Mouse (Mus musculus) MEL (cell line): ENCODE data around the gene D630039A03Rik.

ENCODE experiments used
- CHD2 ChIP-seq: IDR thresholded peaks from 2 replicates; pipeline ENCODE4 v1.6.1; 2011; ENCODE audit warnings: low read length, improper control_type of control experiment
- CTCF ChIP-seq, 3 experiments: IDR thresholded peaks in 2 of 3; conservative IDR thresholded peaks in 1 of 3; 2 replicates each; pipeline ENCODE4 v1.5.1; 2011 to 2012; ENCODE audit warnings: low read length in 3 of 3, low read depth in 2 of 3, mild to moderate bottlenecking in 2 of 3, improper control_type of control experiment in 1 of 3, inconsistent platforms in 1 of 3, mixed read lengths in 1 of 3, moderate library complexity in 1 of 3; ENCODE audit not compliant: control insufficient read depth in 1 of 3, insufficient read depth in 1 of 3, poor library complexity in 1 of 3, severe bottlenecking in 1 of 3
- E2F4 ChIP-seq: IDR thresholded peaks from 2 replicates; pipeline ENCODE4 v1.6.1; 2011; ENCODE audit warnings: low read depth, low read length, improper control_type of control experiment, borderline replicate concordance
- GATA1 ChIP-seq: IDR thresholded peaks from 2 replicates; pipeline ENCODE4 v1.6.1; 2011; ENCODE audit warnings: low read depth, low read length, improper control_type of control experiment
- MAX ChIP-seq: IDR thresholded peaks from 2 replicates; pipeline ENCODE4 v1.6.1; 2011; ENCODE audit warnings: low read length, improper control_type of control experiment
- MXI1 ChIP-seq: IDR thresholded peaks from 2 replicates; pipeline ENCODE4 v1.6.1; 2011; ENCODE audit warnings: mild to moderate bottlenecking, low read depth, low read length, improper control_type of control experiment
- POLR2A ChIP-seq, 2 experiments: IDR thresholded peaks; 2 replicates each; pipeline ENCODE4 v1.6.1; 2011 to 2012; ENCODE audit warnings: low read length in 2 of 2, mild to moderate bottlenecking in 2 of 2, control low read depth in 1 of 2, improper control_type of control experiment in 1 of 2, low read depth in 1 of 2, moderate library complexity in 1 of 2; ENCODE audit not compliant: control insufficient read depth in 1 of 2, insufficient read depth in 1 of 2, poor library complexity in 1 of 2
- RAD21 ChIP-seq: IDR thresholded peaks from 2 replicates; pipeline ENCODE4 v1.6.1; 2011; ENCODE audit warnings: mild to moderate bottlenecking, low read depth, low read length, improper control_type of control experiment
- SIN3A ChIP-seq: IDR thresholded peaks from 2 replicates; pipeline ENCODE4 v1.6.1; 2012; ENCODE audit warnings: low read length, improper control_type of control experiment, inconsistent platforms
- ZC3H11A ChIP-seq: IDR thresholded peaks from 2 replicates; pipeline ENCODE4 v1.6.1; 2012; ENCODE audit warnings: low read depth, mild to moderate bottlenecking, inconsistent platforms, low read length, improper control_type of control experiment

GRCm38 (mm10) chr4:57861856-57862255 is 54.2 kb downstream of the D630039A03Rik start:
- TF ChIP-seq GATA1 (no peak), MAX (no peak), MXI1 (no peak), CHD2 (no peak), CTCF (IDR thresholded peaks at IDR 0.05 in 2 of 3, conservative IDR thresholded peaks at IDR 0.05 in 1 of 3; ENCODE audit: control insufficient read depth in 1 of 3, insufficient read depth in 1 of 3, low read depth in 2 of 3, low read length in 3 of 3, poor library complexity in 1 of 3, severe bottlenecking in 1 of 3) (no peak), ZC3H11A (no peak), E2F4 (no peak), RAD21 (no peak), POLR2A (IDR thresholded peaks at IDR 0.05; ENCODE audit: control insufficient read depth in 1 of 2, insufficient read depth in 1 of 2, low read depth in 1 of 2, low read length in 2 of 2, poor library complexity in 1 of 2) (no peak), SIN3A (no peak)
